Mouse (Mus musculus) spleen, postnatal 14 days (tissue): ENCODE results near the gene Ms4a14.
"Not testable (repeated sequence)": the region's sequence is repeated elsewhere in the genome, so short reads cannot be mapped to it uniquely, and the experiment has no call there.

ENCODE experiments used
- DNase-seq, 2 experiments: peaks; one replicate each; pipeline ENCODE4 v3.0.0; 2021 to 2022; ENCODE audit warnings: low spot score in 2 of 2

Ms4a14 gene

DNA sequence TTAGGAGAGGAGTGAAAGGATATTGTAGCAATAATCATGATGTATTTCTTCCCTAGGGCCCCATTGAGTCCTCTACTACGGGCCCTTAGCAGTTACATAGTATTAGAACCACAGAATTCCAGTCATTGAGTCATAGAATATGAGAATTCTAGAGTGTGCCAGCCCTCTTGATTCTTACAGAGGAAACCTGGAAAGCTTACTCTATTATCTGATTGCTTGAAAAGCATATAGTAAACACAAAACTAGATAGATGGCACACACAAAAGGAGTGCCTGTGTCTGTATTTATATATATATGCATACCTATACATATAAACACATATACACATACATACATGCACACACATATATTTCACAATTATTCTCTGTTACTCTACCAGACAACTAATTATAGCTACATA lies at the start of gene Ms4a14:
Ms4a14 (minus strand) TSS at position 101 of the 400 bp plus-strand sequence.
- DNase-seq: no peak

DNA sequence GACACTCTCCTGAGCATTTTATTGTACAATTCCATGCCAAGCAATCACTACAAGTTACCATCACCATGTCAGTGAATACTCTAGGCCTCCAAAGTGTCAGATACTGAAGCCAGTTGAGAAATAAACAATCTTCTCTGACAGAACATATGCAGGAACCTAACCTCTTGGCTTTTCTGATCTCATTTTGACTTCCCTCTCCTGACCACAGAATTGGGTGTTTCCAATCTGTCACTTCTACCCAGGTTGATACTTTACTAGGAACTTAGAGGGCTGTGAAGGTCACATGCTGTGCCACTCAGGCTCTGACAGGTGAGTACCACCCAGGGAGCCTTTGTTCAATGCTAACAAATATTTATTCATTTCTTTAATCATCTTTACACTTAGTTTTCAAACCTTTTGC lies 47.7 kb upstream of the Ms4a14 start:
- no peak for DNase-seq

DNA sequence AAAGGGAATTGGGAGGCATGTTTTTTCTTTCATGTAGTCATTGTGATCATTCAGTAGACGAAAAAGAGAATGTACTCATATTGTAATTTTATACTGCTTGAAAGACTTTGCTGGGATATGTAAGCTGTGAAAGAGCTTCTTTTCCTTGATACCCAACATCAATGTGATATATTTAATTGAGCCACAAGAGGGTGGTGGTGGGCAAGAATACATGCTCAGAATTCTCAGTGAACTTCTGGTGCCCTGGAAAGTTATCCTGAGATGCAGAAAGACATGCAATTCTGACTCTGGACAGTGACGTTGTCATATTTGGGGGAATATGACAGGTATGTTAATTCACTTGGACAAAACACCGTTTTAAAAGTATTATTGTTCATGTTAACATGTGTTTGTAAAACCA lies 45.9 kb upstream of the Ms4a14 start:
- no peak for DNase-seq

DNA sequence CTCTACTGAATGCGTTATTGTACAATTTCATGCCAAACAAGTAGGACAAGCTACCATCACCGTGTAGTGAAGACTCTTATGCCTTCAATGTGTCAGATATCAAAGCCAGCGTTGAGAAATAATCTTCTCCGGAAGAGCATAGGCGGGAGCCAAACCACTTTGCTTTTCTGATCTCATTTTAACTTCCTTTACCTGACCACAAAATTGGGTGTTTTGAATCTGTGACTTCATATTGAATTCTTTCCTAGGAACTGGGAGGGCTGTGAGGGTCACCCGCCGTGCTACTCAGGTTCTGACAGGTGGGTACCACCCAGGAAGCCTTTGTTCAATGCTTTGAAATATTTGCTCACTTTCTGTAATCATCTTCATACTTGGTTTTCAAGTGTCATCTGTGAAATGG lies 41.5 kb upstream of the Ms4a14 start:
- no peak for DNase-seq

DNA sequence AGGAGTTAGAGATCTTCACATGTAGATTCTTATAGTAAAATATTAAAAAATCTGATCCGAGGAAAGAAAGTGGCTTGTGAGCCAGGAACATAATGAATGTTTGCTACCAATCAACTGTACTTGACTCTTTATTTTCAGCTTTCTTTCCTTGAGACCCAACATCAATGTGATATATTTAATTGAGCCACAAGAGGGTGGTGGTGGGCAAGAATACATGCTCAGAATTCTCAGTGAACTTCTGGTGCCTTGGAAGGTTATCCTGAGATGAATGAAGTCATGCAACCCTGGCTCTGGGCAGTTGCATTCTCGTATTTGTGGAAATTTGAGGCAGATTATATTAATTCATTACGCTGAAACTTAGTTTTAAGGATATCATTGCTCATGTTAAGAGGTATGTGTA lies 37.6 kb upstream of the Ms4a14 start:
- DNase-seq: no peak

DNA sequence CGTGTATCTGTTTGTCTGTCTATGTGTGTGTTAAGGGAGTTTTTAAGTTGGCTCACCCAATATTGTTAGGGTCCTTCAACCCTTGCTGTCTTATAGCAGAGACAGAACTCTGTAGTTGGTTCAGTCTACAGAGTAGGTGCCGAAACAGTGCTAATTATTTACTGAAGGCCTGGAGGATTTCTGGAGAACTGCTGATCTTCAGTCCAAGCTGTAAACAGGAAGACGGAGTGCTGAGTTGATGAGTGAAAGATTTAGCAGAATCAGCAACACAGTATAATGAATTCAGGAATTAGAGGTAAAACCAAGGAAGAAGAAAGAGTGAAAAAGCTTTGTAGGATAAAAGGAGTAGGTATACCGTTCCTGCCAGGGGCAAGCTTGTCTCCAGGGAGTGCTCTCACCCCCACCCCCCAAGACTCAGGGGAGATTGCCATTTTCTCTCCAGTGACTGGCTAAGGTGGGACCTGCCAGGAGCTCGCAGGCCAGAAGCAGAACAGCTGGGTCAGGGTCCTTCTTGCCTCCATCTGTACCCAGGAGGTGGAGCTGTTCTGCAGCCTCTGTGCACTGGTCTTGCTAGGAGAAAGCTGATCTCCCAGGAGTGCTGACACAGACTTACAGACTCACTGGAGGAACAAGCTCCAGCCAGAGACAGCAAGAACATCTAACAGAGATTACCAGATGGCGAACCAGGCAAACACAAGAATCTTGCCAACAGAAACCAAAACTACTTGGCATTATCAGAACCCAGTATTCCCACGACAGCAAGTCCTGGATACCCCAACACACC lies 35.6 kb upstream of the Ms4a14 start:
- DNase-seq: no peak

DNA sequence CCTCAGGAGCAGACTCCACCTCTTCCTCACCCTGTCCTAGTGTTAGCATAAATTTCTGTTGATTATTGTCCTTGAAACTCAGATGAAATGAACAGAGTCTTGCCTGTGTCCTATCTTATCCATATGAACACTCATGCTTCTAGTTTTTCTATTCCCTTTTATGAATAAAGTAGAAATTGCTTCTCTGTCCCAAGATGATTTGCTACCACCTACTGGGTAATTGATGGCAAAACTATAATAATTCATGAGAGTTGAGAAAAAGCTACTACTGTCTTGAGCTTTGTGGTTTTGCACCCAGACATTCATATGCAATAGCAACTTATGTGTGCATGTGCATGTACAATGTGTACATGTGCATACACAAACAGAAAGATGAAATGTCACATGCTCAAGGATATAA lies 29.7 kb upstream of the Ms4a14 start:
- no peak for DNase-seq

DNA sequence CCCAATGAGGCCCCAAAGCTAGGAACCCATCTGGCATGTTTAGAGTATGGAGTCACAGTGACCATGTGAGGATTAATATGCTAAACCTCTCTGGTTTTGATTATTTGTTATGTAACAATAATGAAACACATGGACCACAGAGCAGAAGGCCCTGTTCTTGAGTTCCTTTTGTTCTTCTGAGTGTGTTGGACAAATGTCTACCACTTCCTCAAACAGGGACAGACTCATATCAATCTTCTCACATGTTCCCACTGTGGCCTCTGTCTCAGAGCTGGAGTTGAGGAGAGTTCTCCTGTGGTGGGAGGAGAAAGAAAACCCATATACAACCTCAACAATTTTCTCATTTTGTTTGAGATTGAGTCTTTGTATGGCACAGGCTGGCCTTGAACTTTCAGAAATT lies 28.9 kb upstream of the Ms4a14 start:
- DNase-seq: no peak

DNA sequence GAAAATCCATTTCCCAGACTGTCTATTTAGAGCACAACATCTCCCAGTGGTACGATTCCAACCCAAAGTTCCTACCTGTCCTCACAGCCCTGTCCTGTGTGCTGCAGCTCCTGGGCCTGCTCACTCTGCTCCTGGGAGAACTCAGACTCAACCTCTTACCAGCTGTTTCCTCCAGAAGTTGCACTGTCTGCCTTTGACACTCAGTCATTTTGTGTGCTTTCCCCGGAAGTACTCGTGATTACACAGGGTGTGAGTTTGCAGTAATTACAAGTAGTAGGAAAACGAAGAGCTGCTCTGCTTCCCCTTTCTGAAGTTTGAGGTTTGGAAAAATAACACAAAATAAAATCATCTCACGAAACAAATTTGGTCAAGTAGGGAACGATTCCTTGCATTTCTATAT lies 21.7 kb upstream of the Ms4a14 start, which contains the start of gene Ms4a7:
Ms4a7 (minus strand) TSS at position 215 of the 400 bp plus-strand sequence.
- DNase-seq: no peak

DNA sequence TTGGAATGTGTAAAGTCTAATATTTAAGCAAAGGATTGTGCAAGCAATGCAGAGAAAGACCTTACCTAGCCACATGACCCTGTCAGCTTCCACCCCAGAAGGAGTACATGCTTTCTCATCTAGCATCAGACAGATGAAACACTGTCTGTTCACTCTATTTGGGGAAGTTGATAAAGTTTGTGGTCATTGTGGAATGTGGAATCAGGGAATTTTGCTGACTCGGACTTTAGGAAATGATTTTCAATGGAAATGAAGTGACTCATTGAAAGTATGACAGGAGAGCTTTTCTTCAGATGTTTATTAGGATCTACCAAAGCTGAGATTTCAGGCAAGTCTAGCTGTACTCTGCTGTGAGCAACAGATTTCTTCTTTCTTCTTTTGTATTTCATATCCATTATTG lies 6.9 kb upstream of the Ms4a14 start:
- DNase-seq: no peak

DNA sequence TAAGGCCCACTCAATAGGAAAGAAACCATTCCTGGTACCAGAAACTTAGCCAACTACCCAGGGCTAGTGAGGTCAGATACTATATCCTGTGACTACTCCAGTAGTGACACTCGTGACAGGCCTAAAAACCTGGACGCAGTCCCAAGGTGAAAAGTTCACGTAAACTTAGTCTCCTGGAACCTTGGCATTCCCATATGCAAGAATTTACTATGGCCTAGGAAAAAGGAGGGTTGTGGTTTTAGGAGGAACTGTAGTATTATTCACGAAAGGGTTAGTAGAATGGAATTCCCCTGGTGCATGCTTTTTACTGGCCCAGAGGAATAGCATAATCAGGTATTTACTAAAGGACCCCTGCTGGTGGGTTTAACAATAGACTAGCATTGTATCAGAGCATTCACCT lies 2.5 kb upstream of the Ms4a14 start:
- DNase-seq: no peak

DNA sequence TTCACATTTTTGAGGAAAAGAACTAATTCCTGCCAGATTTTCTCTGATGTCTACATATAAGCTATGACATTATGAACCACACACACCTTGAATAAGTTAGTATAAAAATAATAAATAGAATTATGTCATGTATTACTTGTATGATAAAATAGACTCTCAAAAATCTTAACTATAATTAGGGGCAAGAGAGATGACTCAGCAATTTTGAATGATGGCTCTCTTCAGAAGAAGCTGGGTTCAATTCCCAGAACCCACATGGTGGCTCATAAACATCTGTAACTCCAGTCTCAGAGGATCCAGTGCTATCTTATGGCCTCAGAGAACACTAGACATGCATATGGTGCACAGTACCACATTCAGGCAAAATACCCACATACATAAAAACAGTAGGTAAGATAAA lies 5.4 kb downstream of the Ms4a14 start:
- DNase-seq: no peak

DNA sequence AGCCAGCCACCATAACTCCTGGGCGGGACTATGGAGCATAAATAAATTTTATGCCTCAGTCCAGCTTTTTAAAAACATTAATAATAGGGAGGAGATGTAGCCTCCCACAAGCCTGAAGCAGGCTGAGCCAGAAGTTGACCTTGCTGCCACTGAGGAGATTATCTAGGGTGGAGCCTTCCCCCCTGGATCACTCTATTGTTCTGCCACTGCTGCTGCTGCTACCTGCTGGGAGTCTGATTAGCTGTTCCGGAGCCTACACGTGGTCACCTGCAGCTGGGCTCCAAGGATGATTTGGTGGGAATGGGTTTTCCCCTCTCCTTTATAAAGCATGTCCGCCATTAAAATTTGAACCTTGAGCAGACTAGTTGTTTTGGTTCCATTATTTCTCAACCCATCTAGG lies 14.7 kb downstream of the Ms4a14 start:
- DNase-seq: not testable (repeated sequence)

DNA sequence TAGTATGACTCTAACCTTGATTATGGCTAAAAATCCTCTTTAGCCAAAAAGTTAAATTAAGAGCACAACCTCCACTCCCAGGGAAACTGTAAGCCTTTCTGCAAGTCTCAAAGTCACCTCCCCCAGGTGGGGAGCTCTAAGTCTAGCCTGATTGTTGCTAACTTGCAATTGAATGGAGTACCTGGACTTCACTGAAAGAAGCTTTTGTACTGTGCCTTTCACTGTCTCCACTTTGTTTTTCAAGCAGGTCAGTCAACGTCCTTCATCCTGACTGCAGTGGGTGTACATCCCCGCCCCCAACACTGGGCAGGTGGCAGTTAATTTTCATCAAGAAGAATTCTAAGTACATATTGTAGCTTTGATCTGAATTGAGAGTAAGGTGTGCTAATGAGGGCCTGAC lies 15.3 kb downstream of the Ms4a14 start:
- no peak for DNase-seq

DNA sequence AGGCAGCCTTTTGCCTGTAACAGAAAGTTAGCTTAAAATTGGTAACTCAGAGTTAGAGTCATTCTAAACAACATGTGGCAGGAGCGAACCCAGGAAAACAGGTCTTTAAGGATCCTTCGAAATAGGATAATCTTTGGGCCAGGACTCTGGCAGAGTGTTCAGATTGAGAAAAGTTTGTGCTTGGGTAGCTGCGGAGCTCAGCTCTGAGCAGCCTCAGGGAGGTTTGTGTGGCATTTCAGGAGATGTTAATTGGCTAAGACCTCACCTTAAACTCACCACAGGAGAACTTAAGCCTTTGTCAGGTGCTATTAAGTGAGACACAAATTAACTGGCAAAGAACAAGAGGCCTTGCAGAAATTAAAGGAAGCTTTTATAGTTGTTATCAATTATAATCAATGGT lies 20.6 kb downstream of the Ms4a14 start:
- DNase-seq: not testable (repeated sequence)

DNA sequence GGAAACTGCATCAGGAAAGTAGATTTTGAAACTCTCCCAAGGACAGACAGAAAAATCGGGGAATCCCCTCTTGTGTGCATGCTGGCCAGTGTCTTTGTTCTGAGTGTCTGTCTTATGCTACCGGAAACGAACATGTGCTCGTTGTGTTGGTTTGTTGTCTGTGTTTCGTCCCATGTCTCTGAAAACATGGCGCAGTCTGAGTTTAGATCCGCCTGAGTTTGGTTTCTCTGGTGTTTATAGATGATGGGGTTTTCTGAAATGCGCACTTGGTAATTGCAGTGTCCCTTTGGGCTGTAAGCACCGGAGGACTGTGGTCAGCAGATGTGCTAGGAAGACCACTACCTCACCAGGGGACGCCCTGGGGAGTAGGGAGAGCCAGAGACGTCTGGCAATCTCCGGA lies 21.3 kb downstream of the Ms4a14 start:
- DNase-seq: no peak

DNA sequence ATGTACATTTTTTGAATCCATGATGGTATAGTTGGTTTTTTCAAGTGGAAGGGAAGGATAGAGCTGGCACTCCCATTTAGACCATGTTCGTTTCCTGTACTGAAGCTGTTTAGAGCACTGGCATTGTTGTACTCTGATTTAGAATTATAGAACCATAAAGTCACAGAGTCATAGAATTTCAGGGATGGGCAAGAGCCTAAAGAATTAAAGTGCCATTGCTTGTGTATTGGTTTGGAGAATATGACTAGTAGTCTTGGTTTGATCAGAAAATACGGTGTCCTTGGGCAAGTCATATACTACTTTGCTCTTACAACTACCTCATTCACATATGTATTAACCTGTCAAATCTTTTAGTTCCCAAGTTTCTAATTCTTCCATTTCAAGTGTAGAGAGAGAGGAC lies 30.5 kb downstream of the Ms4a14 start, which contains the start of gene Ms4a5:
Ms4a5 (minus strand) TSS at position 101 of the 400 bp plus-strand sequence.
- DNase-seq: no peak

DNA sequence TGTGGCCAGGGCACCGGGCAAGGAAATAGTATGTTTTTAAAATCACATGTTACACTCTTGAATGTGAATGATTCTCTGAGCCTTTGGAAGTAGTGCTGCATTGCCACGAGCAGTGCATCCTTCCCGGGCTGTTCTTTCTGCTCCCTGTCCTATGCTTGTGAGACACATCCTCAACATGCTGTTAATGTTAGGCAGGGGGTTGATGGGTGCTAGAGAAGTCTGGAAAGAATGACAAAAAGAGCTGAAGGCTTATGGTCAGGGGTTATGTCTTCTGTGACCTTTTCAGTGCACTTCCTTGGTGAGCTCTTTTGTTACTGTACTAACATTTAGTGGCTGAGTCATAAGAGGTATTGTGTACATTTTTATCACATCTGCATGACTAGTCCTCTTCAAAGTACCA lies 34.0 kb downstream of the Ms4a14 start:
- DNase-seq: no peak

DNA sequence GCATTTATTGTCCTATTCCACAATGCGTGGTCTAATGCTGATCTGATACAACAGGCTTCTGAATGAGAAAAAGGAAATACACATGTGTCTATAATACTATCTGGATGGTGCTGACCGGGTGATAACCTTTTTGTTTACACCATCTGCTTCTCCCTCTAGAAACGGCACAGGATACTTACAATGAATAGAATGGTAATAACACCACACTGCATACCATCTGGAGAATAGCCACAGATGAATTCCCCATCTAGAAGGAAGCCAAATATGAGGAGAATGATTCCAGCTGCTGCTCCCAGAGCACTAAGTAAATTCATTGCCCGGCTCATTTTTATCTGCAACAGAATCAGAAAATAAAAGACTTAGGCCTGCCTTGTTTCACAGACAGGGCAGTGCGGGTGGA lies 37.8 kb downstream of the Ms4a14 start:
- DNase-seq: no peak

DNA sequence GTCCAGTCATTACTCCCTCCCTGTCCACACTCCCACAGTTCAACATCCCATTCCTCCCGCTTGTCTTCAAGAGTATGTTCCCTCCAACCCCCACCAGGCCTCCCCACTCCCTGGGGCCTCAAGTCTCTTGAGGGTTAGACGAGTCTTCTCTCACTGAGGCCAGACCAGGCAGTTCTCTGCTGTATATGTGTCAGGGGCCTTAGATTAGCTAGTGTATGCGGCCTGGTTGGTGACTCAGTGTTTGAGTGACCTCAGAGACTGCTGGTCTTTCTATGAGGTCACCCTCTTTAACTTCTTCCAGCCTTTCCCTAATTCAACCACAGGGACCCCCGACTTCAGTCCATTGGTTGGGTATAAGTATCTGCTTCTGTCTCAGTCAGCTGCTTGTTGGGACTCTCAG lies 47.3 kb downstream of the Ms4a14 start:
- DNase-seq: no peak

DNA sequence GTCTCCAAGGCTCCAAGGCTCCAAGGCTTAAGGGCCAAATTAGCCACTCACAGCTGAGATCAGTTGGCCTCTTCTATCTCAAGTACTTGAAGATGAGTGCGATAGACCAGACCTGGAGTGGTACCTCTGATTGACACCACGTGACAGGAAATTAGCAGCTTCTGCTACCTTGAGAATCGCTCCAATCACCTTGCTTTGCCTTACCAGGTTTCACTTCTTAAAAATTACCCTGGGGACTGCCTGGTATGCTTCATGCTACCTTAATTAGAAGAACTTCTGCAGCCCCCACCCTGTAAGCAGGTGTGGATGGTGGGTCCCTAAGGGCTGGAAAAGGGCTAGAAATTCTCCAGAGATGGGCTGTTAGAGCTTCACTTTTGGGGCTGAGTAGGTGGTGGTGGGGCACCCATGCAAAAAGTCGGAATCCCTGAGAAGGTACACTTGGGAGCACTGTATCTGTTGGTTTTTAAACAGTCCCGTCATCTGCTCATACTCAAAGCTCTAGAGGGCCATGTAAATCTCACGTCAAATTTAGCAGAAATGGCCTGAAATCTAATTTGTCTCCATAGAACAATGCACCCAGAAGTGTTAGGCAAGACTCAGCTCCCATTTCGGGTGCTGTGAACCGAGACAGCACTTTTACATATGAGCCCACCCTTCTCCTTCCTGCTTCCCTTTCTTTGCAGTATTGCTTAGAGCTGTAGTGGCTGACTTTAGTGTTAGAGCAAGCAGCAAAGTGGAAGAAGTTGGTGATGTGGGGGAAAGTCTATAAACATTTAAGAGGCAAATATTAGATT lies 48.0 kb downstream of the Ms4a14 start, which contains the start of gene Ms4a1:
Ms4a1 (minus strand) TSS at position 190 of the 794 bp plus-strand sequence.
- DNase-seq: peak in 1 of 2 experiments; percentile 32

DNA sequence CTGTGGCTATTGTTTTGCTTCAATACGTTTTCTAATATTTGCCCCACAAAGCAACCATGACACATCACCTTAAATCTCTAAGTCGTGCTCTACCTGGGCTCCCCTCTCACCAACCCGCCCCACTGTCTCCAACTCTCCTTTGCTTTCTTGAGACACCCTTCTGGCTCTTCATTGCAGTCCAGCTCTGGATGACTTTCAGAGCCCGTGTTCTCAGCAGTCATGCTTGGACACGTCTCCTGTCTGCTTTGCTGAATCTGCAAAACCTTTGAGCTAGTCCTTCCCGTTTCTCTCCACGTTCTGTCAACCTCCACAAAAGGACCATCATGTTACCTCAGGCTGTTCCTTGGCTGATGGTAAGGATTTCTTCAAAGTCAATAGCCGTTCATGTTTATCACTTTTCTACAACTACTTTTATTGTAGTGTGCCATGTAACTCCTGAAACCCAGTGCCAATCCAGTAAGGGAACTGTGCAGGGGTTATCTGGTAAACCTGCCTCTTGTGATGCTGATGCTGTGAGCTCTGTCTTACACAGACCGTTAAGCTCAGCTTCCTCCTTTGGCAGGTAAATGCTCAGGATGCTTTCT lies 49.6 kb downstream of the Ms4a14 start:
- no peak for DNase-seq

DNA sequence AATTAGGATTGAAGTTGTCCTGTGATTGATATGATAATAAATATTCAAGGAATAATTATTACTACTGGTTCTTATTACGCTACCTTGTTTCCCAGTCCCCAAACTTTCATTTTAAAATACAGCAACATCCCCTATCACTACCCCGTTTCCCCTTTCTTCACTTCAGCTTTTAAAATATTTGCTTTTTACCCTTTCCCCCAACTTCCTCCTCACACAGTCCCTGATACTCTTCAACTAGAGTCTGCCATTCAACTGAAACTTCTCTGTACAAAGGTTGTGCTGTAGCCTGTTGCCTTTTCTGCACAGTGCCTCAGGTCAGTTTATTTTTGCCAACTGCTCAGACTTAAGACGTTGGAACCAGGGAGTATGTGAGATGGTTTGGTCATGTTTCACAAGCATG lies 50.7 kb downstream of the Ms4a14 start:
- no peak for DNase-seq
